Mouse (Mus musculus): ENCODE results near the gene Rnf149. TPM values are rescaled to one million over a fixed set of nuclear protein-coding genes. Genes with fewer than 3 reads are reported as not detected.
A peak's percentile ranks its signal among the peaks of the same experiment; 100 is the strongest.

The Rnf149 gene
- polyA plus RNA-seq (2014; fragmentation: Nextera tagmentation; extraction: Ambion mirVana), result 29.0 and 29.1 TPM in 2 replicates

- WGBS, result under 1% methylated on average over 49 of the region's 49 CpGs
- Histone ChIP-seq H3K36me3 (ENCODE audit: control insufficient read depth, insufficient read depth, low read length) (no peaks in the 10 kb centered on the region), H3K27ac (ENCODE audit: low read depth, low read length) (peak within 1 kb of the TSS; percentile 97), H3K9me3 (ENCODE audit: control insufficient read depth, low read length) (no peaks in the 10 kb centered on the region), H3K4me3 (ENCODE audit: low read depth, low read length) (peak within 1 kb of the TSS; percentile 90), H3K4me2 (ENCODE audit: low read depth) (peak within 1 kb of the TSS; percentile 75), H3K27me3 (ENCODE audit: control insufficient read depth, insufficient read depth, low read length) (no peaks in the 10 kb centered on the region), H3K9ac (ENCODE audit: low read length) (peak within 1 kb of the TSS; percentile 92), H3K4me1 (ENCODE audit: control insufficient read depth, insufficient read depth, low read length) (peaks cover 10% of the 10 kb centered on the region; the same call in 1 of the 2 replicates)
- DNase-seq (ENCODE audit: low spot score) (peak; percentile 96), ATAC-seq (ENCODE audit: insufficient read depth, low FRiP score, low TSS enrichment) (peak; percentile 95)
Observed at GRCm38 (mm10) chr1:39577253-39577705, at the start of gene Rnf149. Gene Rnf149 (minus strand): TSS chr1:39577405.

- H3K4me2 ChIP-seq (ENCODE audit: low read depth), result no peak overlapping the region
- H3K4me3 ChIP-seq (ENCODE audit: low read depth, low read length), result no peak overlapping the region
- no peaks in the 10 kb centered on the region for H3K36me3 ChIP-seq (ENCODE audit: control insufficient read depth, insufficient read depth, low read length)
- WGBS, result 73% methylated on average over 3 of the region's 3 CpGs
- no peak overlapping the region for H3K27ac ChIP-seq (ENCODE audit: low read depth, low read length)
- H3K9ac ChIP-seq (ENCODE audit: low read length), result no peak overlapping the region
- no peaks in the 10 kb centered on the region for H3K4me1 ChIP-seq (ENCODE audit: control insufficient read depth, insufficient read depth, low read length)
- no peaks in the 10 kb centered on the region for H3K27me3 ChIP-seq (ENCODE audit: control insufficient read depth, insufficient read depth, low read length)
- no peak for DNase-seq (ENCODE audit: low spot score)
- no peak for ATAC-seq (ENCODE audit: insufficient read depth, low FRiP score, low TSS enrichment)
- H3K9me3 ChIP-seq (ENCODE audit: control insufficient read depth, low read length), result no peaks in the 10 kb centered on the region
Observed at GRCm38 (mm10) chr1:39625491-39625890, 48.3 kb upstream of the Rnf149 start.

GRCm38 (mm10) chr1:39623729-39624128 lies 46.5 kb upstream of the Rnf149 start:
- Histone ChIP-seq H3K27me3 (ENCODE audit: control insufficient read depth, insufficient read depth, low read length) (no peaks in the 10 kb centered on the region), H3K9me3 (ENCODE audit: control insufficient read depth, low read length) (no peaks in the 10 kb centered on the region), H3K4me1 (ENCODE audit: control insufficient read depth, insufficient read depth, low read length) (no peaks in the 10 kb centered on the region), H3K36me3 (ENCODE audit: control insufficient read depth, insufficient read depth, low read length) (no peaks in the 10 kb centered on the region), H3K4me2 (ENCODE audit: low read depth) (no peak overlapping the region), H3K27ac (ENCODE audit: low read depth, low read length) (no peak overlapping the region), H3K9ac (ENCODE audit: low read length) (no peak overlapping the region), H3K4me3 (ENCODE audit: low read depth, low read length) (no peak overlapping the region)
- ATAC-seq (ENCODE audit: insufficient read depth, low FRiP score, low TSS enrichment) (no peak), DNase-seq (ENCODE audit: low spot score) (no peak)
- 41% methylated on average over 1 of the region's 1 CpGs for WGBS

GRCm38 (mm10) chr1:39623106-39623505 lies 45.9 kb upstream of the Rnf149 start:
- Histone ChIP-seq H3K9ac (ENCODE audit: low read length) (no peak overlapping the region), H3K9me3 (ENCODE audit: control insufficient read depth, low read length) (no peaks in the 10 kb centered on the region), H3K27ac (ENCODE audit: low read depth, low read length) (no peak overlapping the region), H3K27me3 (ENCODE audit: control insufficient read depth, insufficient read depth, low read length) (no peaks in the 10 kb centered on the region), H3K4me3 (ENCODE audit: low read depth, low read length) (no peak overlapping the region), H3K4me2 (ENCODE audit: low read depth) (no peak overlapping the region), H3K36me3 (ENCODE audit: control insufficient read depth, insufficient read depth, low read length) (no peaks in the 10 kb centered on the region), H3K4me1 (ENCODE audit: control insufficient read depth, insufficient read depth, low read length) (no peaks in the 10 kb centered on the region)
- 87% methylated on average over 5 of the region's 5 CpGs for WGBS
- no peak for ATAC-seq (ENCODE audit: insufficient read depth, low FRiP score, low TSS enrichment)
- no peak for DNase-seq (ENCODE audit: low spot score)

GRCm38 (mm10) chr1:39618524-39618923 lies 41.3 kb upstream of the Rnf149 start:
- H3K36me3 ChIP-seq (ENCODE audit: control insufficient read depth, insufficient read depth, low read length), result no peaks in the 10 kb centered on the region
- DNase-seq (ENCODE audit: low spot score), result no peak
- H3K4me2 ChIP-seq (ENCODE audit: low read depth), result no peak overlapping the region
- no peak for ATAC-seq (ENCODE audit: insufficient read depth, low FRiP score, low TSS enrichment)
- H3K27me3 ChIP-seq (ENCODE audit: control insufficient read depth, insufficient read depth, low read length), result no peaks in the 10 kb centered on the region
- 36% methylated on average over 8 of the region's 8 CpGs for WGBS
- no peaks in the 10 kb centered on the region for H3K9me3 ChIP-seq (ENCODE audit: control insufficient read depth, low read length)
- H3K4me1 ChIP-seq (ENCODE audit: control insufficient read depth, insufficient read depth, low read length), result no peaks in the 10 kb centered on the region
- no peak overlapping the region for H3K9ac ChIP-seq (ENCODE audit: low read length)
- no peak overlapping the region for H3K4me3 ChIP-seq (ENCODE audit: low read depth, low read length)
- no peak overlapping the region for H3K27ac ChIP-seq (ENCODE audit: low read depth, low read length)

- no peak overlapping the region for H3K4me3 ChIP-seq (ENCODE audit: low read depth, low read length)
- DNase-seq (ENCODE audit: low spot score) (no peak), ATAC-seq (ENCODE audit: insufficient read depth, low FRiP score, low TSS enrichment) (no peak)
- no peaks in the 10 kb centered on the region for H3K27me3 ChIP-seq (ENCODE audit: control insufficient read depth, insufficient read depth, low read length)
- 66% methylated on average over 6 of the region's 6 CpGs for WGBS
- H3K9ac ChIP-seq (ENCODE audit: low read length), result no peak overlapping the region
- no peaks in the 10 kb centered on the region for H3K9me3 ChIP-seq (ENCODE audit: control insufficient read depth, low read length)
- no peak overlapping the region for H3K27ac ChIP-seq (ENCODE audit: low read depth, low read length)
- no peaks in the 10 kb centered on the region for H3K4me1 ChIP-seq (ENCODE audit: control insufficient read depth, insufficient read depth, low read length)
- no peaks in the 10 kb centered on the region for H3K36me3 ChIP-seq (ENCODE audit: control insufficient read depth, insufficient read depth, low read length)
- no peak overlapping the region for H3K4me2 ChIP-seq (ENCODE audit: low read depth)
Observed at GRCm38 (mm10) chr1:39615526-39615925, 38.3 kb upstream of the Rnf149 start.

- no peak for ATAC-seq (ENCODE audit: insufficient read depth, low FRiP score, low TSS enrichment)
- WGBS, result 29% methylated on average over 11 of the region's 11 CpGs
- Histone ChIP-seq H3K4me2 (ENCODE audit: low read depth) (no peak overlapping the region), H3K27me3 (ENCODE audit: control insufficient read depth, insufficient read depth, low read length) (no peaks in the 10 kb centered on the region), H3K4me3 (ENCODE audit: low read depth, low read length) (no peak overlapping the region), H3K36me3 (ENCODE audit: control insufficient read depth, insufficient read depth, low read length) (no peaks in the 10 kb centered on the region), H3K4me1 (ENCODE audit: control insufficient read depth, insufficient read depth, low read length) (no peaks in the 10 kb centered on the region), H3K9ac (ENCODE audit: low read length) (no peak overlapping the region), H3K27ac (ENCODE audit: low read depth, low read length) (no peak overlapping the region), H3K9me3 (ENCODE audit: control insufficient read depth, low read length) (no peaks in the 10 kb centered on the region)
- peak; percentile 63 for DNase-seq (ENCODE audit: low spot score)
Observed at GRCm38 (mm10) chr1:39614462-39615279, 37.5 kb upstream of the Rnf149 start.

- H3K4me3 ChIP-seq (ENCODE audit: low read depth, low read length), result no peak overlapping the region
- WGBS, result 78% methylated on average over 3 of the region's 3 CpGs
- ATAC-seq (ENCODE audit: insufficient read depth, low FRiP score, low TSS enrichment), result no peak
Observed at GRCm38 (mm10) chr1:39613061-39613460, 35.9 kb upstream of the Rnf149 start.

GRCm38 (mm10) chr1:39612491-39612890 lies 35.3 kb upstream of the Rnf149 start:
- Histone ChIP-seq H3K4me3 (ENCODE audit: low read depth, low read length) (no peak overlapping the region), H3K4me1 (ENCODE audit: control insufficient read depth, insufficient read depth, low read length) (no peaks in the 10 kb centered on the region), H3K4me2 (ENCODE audit: low read depth) (no peak overlapping the region), H3K9ac (ENCODE audit: low read length) (no peak overlapping the region), H3K27me3 (ENCODE audit: control insufficient read depth, insufficient read depth, low read length) (no peaks in the 10 kb centered on the region), H3K9me3 (ENCODE audit: control insufficient read depth, low read length) (no peaks in the 10 kb centered on the region), H3K36me3 (ENCODE audit: control insufficient read depth, insufficient read depth, low read length) (no peaks in the 10 kb centered on the region), H3K27ac (ENCODE audit: low read depth, low read length) (no peak overlapping the region)
- WGBS, result 84% methylated on average over 5 of the region's 5 CpGs
- DNase-seq (ENCODE audit: low spot score) (no peak), ATAC-seq (ENCODE audit: insufficient read depth, low FRiP score, low TSS enrichment) (no peak)

More at GRCm38 (mm10) chr1:39613061-39613460, 35.9 kb upstream of the Rnf149 start:
- H3K4me1 ChIP-seq (ENCODE audit: control insufficient read depth, insufficient read depth, low read length), result no peaks in the 10 kb centered on the region
- H3K4me2 ChIP-seq (ENCODE audit: low read depth), result no peak overlapping the region
- H3K9me3 ChIP-seq (ENCODE audit: control insufficient read depth, low read length), result no peaks in the 10 kb centered on the region
- H3K9ac ChIP-seq (ENCODE audit: low read length), result no peak overlapping the region
- no peaks in the 10 kb centered on the region for H3K36me3 ChIP-seq (ENCODE audit: control insufficient read depth, insufficient read depth, low read length)
- DNase-seq (ENCODE audit: low spot score), result no peak
- no peaks in the 10 kb centered on the region for H3K27me3 ChIP-seq (ENCODE audit: control insufficient read depth, insufficient read depth, low read length)
- no peak overlapping the region for H3K27ac ChIP-seq (ENCODE audit: low read depth, low read length)
